Mouse (Mus musculus) intestine, embryonic 14.5 days (tissue): ENCODE measurements at regions not wholly inside any gene's neighbourhood (a gene's known extent, or its start where the extent isn't known, plus 50 kb on each side); places are given as distances from the start of the nearest gene placed in this dataset.
"Not testable (repeated sequence)": the region's sequence is repeated elsewhere in the genome, so short reads cannot be mapped to it uniquely, and the experiment has no call there.

Source experiments
- ATAC-seq: fragments of 200-750 bp; cut with Nextera tagmentation; replicated peaks from 2 replicates; pipeline ENCODE4 v1.8.0; 2017; ENCODE audit warnings: low read depth, moderate number of reproducible peaks, moderate TSS enrichment, moderate library complexity; ENCODE audit not compliant: low FRiP score, low TSS enrichment
- DNase-seq: peaks from one replicate; pipeline ENCODE4 v3.0.0-alpha.2; 2018; ENCODE audit warnings: low spot score
- H3K27ac ChIP-seq: fragments of 300-500 bp; sonication (generic); 2 replicates; pipeline ENCODE4 v1.5.1; 2014; ENCODE audit warnings: low read depth, mild to moderate bottlenecking, control low read depth
- H3K27me3 ChIP-seq: fragments of 300-500 bp; sonication (generic); replicated peaks from 2 replicates; pipeline ENCODE4 v1.6.1; 2014; ENCODE audit warnings: low read length, control low read depth; ENCODE audit not compliant: control insufficient read depth, insufficient read depth
- H3K36me3 ChIP-seq: fragments of 300-500 bp; sonication (generic); 2 replicates; pipeline ENCODE4 v1.6.1; 2014; ENCODE audit warnings: low read length, control low read depth; ENCODE audit not compliant: control insufficient read depth, insufficient read depth
- H3K4me1 ChIP-seq: fragments of 300-500 bp; sonication (generic); replicated peaks from 2 replicates; pipeline ENCODE4 v1.6.1; 2014; ENCODE audit warnings: low read length, control low read depth, mixed read lengths; ENCODE audit not compliant: control insufficient read depth, insufficient read depth
- H3K4me2 ChIP-seq: fragments of 300-500 bp; sonication (generic); 2 replicates; pipeline ENCODE4 v1.6.1; 2014; ENCODE audit warnings: low read length
- H3K4me3 ChIP-seq: fragments of 300-500 bp; sonication (generic); 2 replicates; pipeline ENCODE4 v1.5.1; 2014; ENCODE audit warnings: low read depth, low read length, control low read depth, mixed read lengths
- H3K9ac ChIP-seq: fragments of 300-500 bp; sonication (generic); 2 replicates; pipeline ENCODE4 v1.6.1; 2014; ENCODE audit warnings: mild to moderate bottlenecking, low read length
- H3K9me3 ChIP-seq: fragments of 300-500 bp; sonication (generic); 2 replicates; pipeline ENCODE4 v1.6.1; 2016; ENCODE audit warnings: low read length, control low read depth; ENCODE audit not compliant: control insufficient read depth
- WGBS: fragments of 180-500 bp; shearing (Covaris S2); extraction: QIAGEN DNeasy Blood & Tissue Kit; methylation state at CpG from one replicate; pipeline ENCODE4 v1.1.7; 2014; 5-methylcytosine and 5-hydroxymethylcytosine counted together

DNA sequence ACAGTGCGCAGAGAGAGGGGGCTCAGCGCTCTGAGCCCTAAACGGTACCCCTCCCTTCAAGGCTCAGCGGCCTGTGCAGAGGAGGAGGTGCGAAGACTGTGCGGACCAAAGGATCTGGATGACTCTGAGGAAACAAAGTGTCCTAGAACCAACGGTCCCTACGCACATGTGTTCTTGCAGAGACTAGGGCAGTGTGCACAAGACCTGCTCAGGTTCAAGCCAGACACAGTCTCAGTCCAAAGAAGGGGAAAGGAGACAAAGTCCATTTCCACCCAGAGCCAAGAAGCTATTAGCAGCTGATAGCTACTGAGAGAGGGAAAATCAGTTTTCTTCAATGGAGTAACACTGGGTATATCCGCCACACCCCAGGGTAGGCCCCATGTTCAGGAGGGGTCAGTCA lies 89.9 kb downstream of the Sox2 start:
- Histone ChIP-seq H3K4me3 (no peak overlapping the region), H3K9ac (no peak overlapping the region), H3K36me3 (no peaks in the 10 kb centered on the region), H3K27ac (no peak overlapping the region), H3K4me2 (no peak overlapping the region), H3K4me1 (no peaks in the 10 kb centered on the region), H3K27me3 (no peaks in the 10 kb centered on the region), H3K9me3 (no peaks in the 10 kb centered on the region)
- ATAC-seq, result no peak
- no peak for DNase-seq
- WGBS, result 92% methylated on average over 9 of the region's 9 CpGs

DNA sequence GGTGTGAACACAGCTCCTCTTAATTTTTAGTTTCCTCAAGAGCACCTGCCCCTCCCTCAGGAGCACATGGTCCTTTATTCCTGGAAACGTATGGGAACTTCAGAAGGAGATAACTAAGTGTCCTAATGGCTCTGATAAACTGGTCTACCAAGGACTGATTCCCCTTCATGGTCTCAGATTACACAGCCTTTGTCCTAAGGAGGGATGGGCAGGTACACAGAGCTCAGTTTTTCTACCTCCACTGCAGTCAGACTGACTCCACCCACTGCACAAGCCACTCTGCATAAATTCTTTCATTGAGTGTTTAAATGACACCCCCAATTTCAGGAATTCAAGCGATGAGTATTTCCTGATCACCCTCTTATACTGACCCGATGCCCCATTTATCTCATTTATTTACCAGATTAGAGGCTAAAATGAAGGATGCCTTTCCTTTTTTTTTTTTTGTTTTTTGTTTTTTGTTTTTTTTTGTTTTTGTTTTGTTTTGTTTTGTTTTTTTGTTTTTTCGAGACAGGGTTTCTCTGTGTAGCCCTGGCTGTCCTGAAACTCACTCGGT lies 95.1 kb downstream of the Sox2 start:
- WGBS, result 75% methylated on average over 5 of the region's 5 CpGs
- H3K9ac ChIP-seq, result no peak overlapping the region
- H3K36me3 ChIP-seq, result no peaks in the 10 kb centered on the region
- no peak overlapping the region for H3K27ac ChIP-seq
- H3K9me3 ChIP-seq, result no peaks in the 10 kb centered on the region
- no peaks in the 10 kb centered on the region for H3K4me1 ChIP-seq
- no peak overlapping the region for H3K4me3 ChIP-seq
- H3K27me3 ChIP-seq, result no peaks in the 10 kb centered on the region
- DNase-seq (no peak), ATAC-seq (no peak)
- H3K4me2 ChIP-seq, result no peak overlapping the region

DNA sequence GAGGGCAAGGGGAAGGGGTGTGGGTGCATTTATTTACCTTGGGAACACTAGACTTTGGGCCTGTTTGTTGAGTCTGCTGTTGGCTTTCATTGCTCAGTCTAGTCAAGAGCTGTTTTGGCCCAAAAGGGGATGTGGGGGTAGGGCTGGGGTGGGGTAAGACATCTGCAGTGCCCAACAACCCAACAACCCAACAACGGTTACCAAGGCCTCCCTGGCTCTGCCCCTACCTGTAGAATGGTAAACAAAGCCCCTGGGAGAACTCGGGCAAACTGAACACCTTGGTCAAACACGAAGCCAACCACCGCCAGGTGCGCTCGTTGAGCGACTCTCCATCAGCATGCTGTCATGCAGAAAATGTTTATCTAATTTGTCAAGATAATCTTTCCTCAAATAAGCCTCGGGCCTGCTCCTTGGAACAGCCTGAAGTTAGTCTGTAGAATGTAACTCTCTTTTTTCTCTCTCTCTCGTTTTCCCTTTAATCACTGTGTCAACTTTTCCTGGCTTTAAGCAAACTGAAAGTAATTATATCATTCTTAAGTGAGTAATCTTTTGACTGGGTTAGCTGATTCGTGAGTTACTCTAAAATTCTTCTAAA lies 97.4 kb downstream of the Sox2 start:
- no peaks in the 10 kb centered on the region for H3K36me3 ChIP-seq
- H3K4me1 ChIP-seq, result no peaks in the 10 kb centered on the region
- H3K27ac ChIP-seq, result no peak overlapping the region
- no peak overlapping the region for H3K9ac ChIP-seq
- DNase-seq, result no peak
- WGBS, result 49% methylated on average over 10 of the region's 10 CpGs
- H3K4me3 ChIP-seq, result no peak overlapping the region
- H3K9me3 ChIP-seq, result no peaks in the 10 kb centered on the region
- ATAC-seq, result 0 out of 2 replicates have a peak, but pooled peaks have one; percentile 47
- no peaks in the 10 kb centered on the region for H3K27me3 ChIP-seq
- no peak overlapping the region for H3K4me2 ChIP-seq

DNA sequence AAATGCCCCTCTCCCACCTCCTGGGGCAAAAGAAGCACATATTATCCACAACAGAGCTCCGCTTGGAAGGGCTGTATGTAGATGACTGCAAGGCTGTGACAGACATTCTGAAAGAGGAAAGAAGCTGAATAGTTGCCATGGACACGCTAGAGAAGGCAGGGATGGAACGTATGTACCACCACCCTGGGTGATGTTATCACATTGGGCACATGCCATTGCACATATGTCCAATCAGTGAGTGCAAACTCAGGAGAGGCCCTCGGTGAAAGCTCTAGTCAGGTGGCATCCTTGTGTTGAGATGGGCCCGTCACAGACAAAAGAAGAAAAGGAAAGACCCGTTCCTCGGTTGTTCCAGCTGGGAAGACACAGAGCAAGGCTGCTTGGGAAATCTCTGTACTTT lies 99.8 kb downstream of the Sox2 start:
- Histone ChIP-seq H3K4me2 (no peak overlapping the region), H3K4me3 (no peak overlapping the region), H3K27ac (no peak overlapping the region), H3K27me3 (no peaks in the 10 kb centered on the region), H3K4me1 (no peaks in the 10 kb centered on the region), H3K9me3 (no peaks in the 10 kb centered on the region), H3K9ac (no peak overlapping the region), H3K36me3 (no peaks in the 10 kb centered on the region)
- 88% methylated on average over 7 of the region's 7 CpGs for WGBS
- no peak for DNase-seq
- no peak for ATAC-seq

DNA sequence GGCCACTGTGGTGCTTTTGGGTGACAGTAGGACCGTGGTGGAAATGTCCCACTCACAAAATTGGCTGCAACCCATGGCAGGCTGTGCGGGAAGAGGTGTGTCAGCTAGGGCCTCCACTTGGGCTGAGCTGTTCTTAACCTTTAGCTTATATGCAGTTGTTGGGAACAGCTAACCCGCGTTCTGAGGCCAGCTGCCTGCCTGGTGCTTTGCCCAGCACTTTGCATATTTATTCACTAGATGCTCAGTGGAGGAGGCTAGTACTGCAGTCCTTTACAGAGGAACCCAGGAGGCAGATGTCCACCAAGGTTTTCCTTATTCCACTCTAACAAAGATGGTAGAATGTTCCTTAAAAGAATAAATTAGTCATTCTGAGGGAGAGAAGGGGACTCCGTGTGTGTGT lies 101.3 kb downstream of the Sox2 start:
- no peaks in the 10 kb centered on the region for H3K36me3 ChIP-seq
- no peaks in the 10 kb centered on the region for H3K27me3 ChIP-seq
- H3K4me1 ChIP-seq, result no peaks in the 10 kb centered on the region
- 74% methylated on average over 5 of the region's 5 CpGs for WGBS
- DNase-seq (no peak), ATAC-seq (no peak)
- H3K9me3 ChIP-seq, result no peaks in the 10 kb centered on the region
- H3K27ac ChIP-seq, result no peak overlapping the region
- H3K4me2 ChIP-seq, result no peak overlapping the region
- H3K9ac ChIP-seq, result no peak overlapping the region
- no peak overlapping the region for H3K4me3 ChIP-seq

DNA sequence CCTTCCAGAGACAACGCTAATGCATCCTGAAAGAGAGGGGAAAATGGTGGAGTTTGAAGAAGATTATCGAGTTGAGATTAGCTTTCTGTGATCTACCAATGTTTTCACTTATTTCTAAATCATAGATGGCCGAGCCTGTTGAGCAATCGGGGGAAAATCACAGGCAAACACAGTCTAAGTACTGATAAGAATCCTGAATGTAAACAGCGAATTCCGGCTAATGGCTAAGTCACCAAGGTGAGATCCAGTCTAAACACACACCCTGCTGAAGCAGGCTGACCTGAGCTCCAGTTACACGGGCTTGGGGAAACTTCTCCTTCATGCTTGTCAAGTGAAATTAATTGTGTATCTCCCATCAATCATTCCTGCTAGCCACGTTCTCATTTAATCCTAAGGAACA lies 103.4 kb downstream of the Sox2 start:
- H3K4me1 ChIP-seq, result no peaks in the 10 kb centered on the region
- H3K9me3 ChIP-seq, result no peaks in the 10 kb centered on the region
- ATAC-seq (no peak), DNase-seq (no peak)
- no peak overlapping the region for H3K9ac ChIP-seq
- H3K4me2 ChIP-seq, result no peak overlapping the region
- H3K27me3 ChIP-seq, result no peaks in the 10 kb centered on the region
- no peak overlapping the region for H3K27ac ChIP-seq
- no peaks in the 10 kb centered on the region for H3K36me3 ChIP-seq
- no peak overlapping the region for H3K4me3 ChIP-seq
- WGBS, result 10% methylated on average over 8 of the region's 8 CpGs

DNA sequence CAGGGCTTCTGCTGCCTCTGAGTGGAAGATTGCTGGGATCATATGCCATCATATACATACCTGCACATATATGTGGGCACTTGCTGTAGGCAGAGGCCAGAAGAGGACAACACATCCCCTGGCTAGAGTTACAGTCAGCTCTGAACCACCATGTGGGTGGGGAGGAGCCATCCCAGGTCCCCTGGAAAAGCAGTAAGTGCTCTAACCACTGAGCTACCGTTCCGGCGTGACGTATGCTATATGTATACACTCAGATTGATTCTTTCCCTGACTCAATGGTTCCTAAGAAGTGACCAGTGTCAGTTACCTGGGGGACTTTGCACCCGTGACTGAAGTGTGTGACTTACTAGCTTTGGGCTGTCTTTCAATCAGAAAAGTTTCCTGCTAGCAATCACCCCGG lies 104.6 kb downstream of the Sox2 start:
- H3K36me3 ChIP-seq, result no peaks in the 10 kb centered on the region
- WGBS, result 93% methylated on average over 6 of the region's 6 CpGs
- no peak overlapping the region for H3K4me2 ChIP-seq
- no peaks in the 10 kb centered on the region for H3K4me1 ChIP-seq
- H3K9ac ChIP-seq, result no peak overlapping the region
- no peak overlapping the region for H3K27ac ChIP-seq
- ATAC-seq, result no peak
- no peak for DNase-seq
- H3K27me3 ChIP-seq, result no peaks in the 10 kb centered on the region
- H3K9me3 ChIP-seq, result no peaks in the 10 kb centered on the region
- H3K4me3 ChIP-seq, result no peak overlapping the region

DNA sequence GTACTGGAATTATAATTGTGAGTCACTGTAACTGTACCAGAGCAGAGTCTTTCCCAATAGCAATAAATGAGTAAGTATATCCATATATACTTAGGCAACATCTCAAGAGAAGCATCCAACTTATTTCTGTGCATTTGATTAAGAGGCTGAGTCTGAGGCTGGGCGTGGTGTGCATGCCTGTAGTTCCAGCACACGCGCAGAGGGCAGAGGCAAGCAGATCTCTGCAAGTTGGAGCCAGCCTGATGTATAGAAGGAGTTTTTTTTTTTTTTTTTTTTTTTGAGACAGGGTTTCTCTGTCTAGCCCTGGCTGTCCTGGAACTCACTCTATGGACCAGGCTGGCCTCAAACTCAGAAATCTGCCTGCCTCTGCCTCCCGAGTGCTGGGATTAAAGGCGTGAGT lies 105.1 kb downstream of the Sox2 start:
- H3K27me3 ChIP-seq, H3K9ac ChIP-seq, H3K36me3 ChIP-seq, H3K4me3 ChIP-seq, DNase-seq, H3K4me2 ChIP-seq, H3K4me1 ChIP-seq, H3K27ac ChIP-seq, H3K9me3 ChIP-seq, ATAC-seq: not testable (repeated sequence)
- 97% methylated on average over 5 of the region's 5 CpGs for WGBS

DNA sequence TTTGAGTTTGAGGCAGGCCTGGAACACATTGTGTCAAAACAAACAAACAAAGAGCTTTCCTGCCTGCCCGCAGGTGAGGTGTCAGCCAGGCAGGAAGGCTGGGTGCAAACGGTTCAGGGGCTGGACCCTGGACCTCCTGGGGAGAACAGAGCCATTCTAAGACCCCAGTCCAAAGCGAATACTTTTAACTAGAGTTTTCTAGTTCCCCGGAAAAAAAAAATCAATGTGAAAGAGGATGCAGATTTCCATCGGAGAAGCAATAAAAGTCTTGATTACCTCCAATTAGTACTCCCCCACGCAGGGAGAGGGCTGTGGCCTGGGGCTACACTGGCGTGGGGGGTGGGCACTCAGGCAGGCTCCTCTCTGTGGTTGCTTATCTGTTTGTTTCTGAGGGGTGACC lies 106.4 kb downstream of the Sox2 start:
- ATAC-seq (no peak), DNase-seq (no peak)
- no peak overlapping the region for H3K9ac ChIP-seq
- 21% methylated on average over 7 of the region's 7 CpGs for WGBS
- no peak overlapping the region for H3K4me3 ChIP-seq
- no peak overlapping the region for H3K27ac ChIP-seq
- H3K27me3 ChIP-seq, result no peaks in the 10 kb centered on the region
- no peak overlapping the region for H3K4me2 ChIP-seq
- H3K9me3 ChIP-seq, result no peaks in the 10 kb centered on the region
- H3K4me1 ChIP-seq, result no peaks in the 10 kb centered on the region
- H3K36me3 ChIP-seq, result no peaks in the 10 kb centered on the region
